Mouse (Mus musculus) regulatory T cell (primary cell): ENCODE measurements around the gene Map3k6.

ENCODE experiments used
- in situ Hi-C: fragments of 300-600 bp; cut with MboI, MseI; formaldehyde crosslinking; loops from one replicate; pipeline ENCODE4 v1.15.1; 2025; ENCODE audit warnings: high pct_unique_total_duplicates

Gene Map3k6

GRCm38 (mm10) chr4:133213661-133214060 is 27.0 kb upstream of the Map3k6 start:
- in situ Hi-C loops = loop anchor here (5.0 kb wide), 2 partner anchors 34 to 84 kb away; no protein-coding TSS in a partner anchor

- in situ Hi-C loops = no loop called here
These were observed 23.0 kb upstream of the Map3k6 start for GRCm38 (mm10) chr4:133217641-133218040.

GRCm38 (mm10) chr4:133218745-133219144 is 21.9 kb upstream of the Map3k6 start:
- in situ Hi-C loops = no loop called here

- in situ Hi-C loops = no loop called here
These were observed 20.0 kb upstream of the Map3k6 start for GRCm38 (mm10) chr4:133220656-133221055.

- in situ Hi-C loops = no loop called here
These were observed 18.9 kb upstream of the Map3k6 start for GRCm38 (mm10) chr4:133221701-133222100.

- in situ Hi-C loops = no loop called here
These were observed 16.7 kb upstream of the Map3k6 start for GRCm38 (mm10) chr4:133223875-133224274.

GRCm38 (mm10) chr4:133226073-133226472 is 14.5 kb upstream of the Map3k6 start:
- in situ Hi-C loops = no loop called here

- in situ Hi-C loops = no loop called here
These were observed 13.0 kb upstream of the Map3k6 start for GRCm38 (mm10) chr4:133227636-133228035.

GRCm38 (mm10) chr4:133229582-133229981 is 11.0 kb upstream of the Map3k6 start:
- in situ Hi-C loops = no loop called here

- in situ Hi-C loops = no loop called here
These were observed 7.2 kb upstream of the Map3k6 start for GRCm38 (mm10) chr4:133233285-133233976.

GRCm38 (mm10) chr4:133234771-133235170 is 5.8 kb upstream of the Map3k6 start:
- in situ Hi-C loops = no loop called here

- in situ Hi-C loops = no loop called here
These were observed 5.2 kb upstream of the Map3k6 start for GRCm38 (mm10) chr4:133235415-133235814.

- in situ Hi-C loops = no loop called here
These were observed 2.7 kb upstream of the Map3k6 start for GRCm38 (mm10) chr4:133237911-133238310.

- in situ Hi-C loops = no loop called here
These were observed 603 bp downstream of the Map3k6 start for GRCm38 (mm10) chr4:133240934-133241908.

- in situ Hi-C loops = no loop called here
These were observed 1.3 kb downstream of the Map3k6 start for GRCm38 (mm10) chr4:133241910-133242309.

- in situ Hi-C loops = no loop called here
These were observed 2.1 kb downstream of the Map3k6 start for GRCm38 (mm10) chr4:133242710-133243109.

GRCm38 (mm10) chr4:133243538-133243937 is 2.9 kb downstream of the Map3k6 start:
- in situ Hi-C loops = no loop called here

- in situ Hi-C loops = no loop called here
These were observed 3.7 kb downstream of the Map3k6 start for GRCm38 (mm10) chr4:133244289-133244688.

GRCm38 (mm10) chr4:133247072-133247471 is 6.5 kb downstream of the Map3k6 start:
- in situ Hi-C loops = loop anchor here (5.0 kb wide), 1 partner anchor 35 kb away; the partner anchor contains the start of genes Cd164l2 and Gpr3

- in situ Hi-C loops = loop anchor here (5.0 kb wide), 1 partner anchor 36 kb away; the partner anchor contains the start of genes Cd164l2 and Gpr3
These were observed 7.3 kb downstream of the Map3k6 start for GRCm38 (mm10) chr4:133247806-133248449.

- in situ Hi-C loops = no loop called here
These were observed 10.0 kb downstream of the Map3k6 start for GRCm38 (mm10) chr4:133250609-133251008.

GRCm38 (mm10) chr4:133251214-133251613 is 10.6 kb downstream of the Map3k6 start:
- in situ Hi-C loops = no loop called here
